Mouse (Mus musculus): ENCODE results near the gene Endod1. TPM values are rescaled to one million over a fixed set of nuclear protein-coding genes. Genes with fewer than 3 reads are reported as not detected.
A peak's percentile ranks its signal among the peaks of the same experiment; 100 is the strongest.
"Not testable (repeated sequence)": the region's sequence is repeated elsewhere in the genome, so short reads cannot be mapped to it uniquely, and the experiment has no call there.

The Endod1 gene
- polyA plus RNA-seq, 1 experiment: 13.0 TPM

DNA sequence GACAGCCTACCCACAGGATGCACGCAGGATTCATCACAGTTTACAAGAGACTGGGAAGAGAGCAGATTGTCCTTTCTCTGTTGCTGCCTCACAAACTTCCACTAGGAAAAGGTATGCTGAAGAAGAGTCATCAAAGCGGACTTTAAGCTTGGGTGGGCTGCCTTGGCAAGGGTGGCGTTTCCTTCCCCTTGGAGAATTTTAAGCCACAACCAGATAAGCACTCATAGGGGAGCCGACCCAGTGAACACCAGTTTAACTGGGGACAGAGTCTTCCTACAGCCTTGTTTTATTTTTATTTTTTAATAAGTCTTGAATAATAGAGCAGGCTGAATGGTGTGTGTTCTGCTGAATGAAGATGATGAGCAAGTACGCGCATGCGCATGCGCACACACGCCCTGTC, 16.6 kb downstream of the Endod1 start:
- H3K4me3 ChIP-seq (ENCODE audit: insufficient read depth, low read length): no peak overlapping the region
- peaks cover 14% of the 10 kb centered on the region for H3K4me1 ChIP-seq (ENCODE audit: control insufficient read depth, insufficient read depth, low read length)
- TF ChIP-seq POLR2A (IDR thresholded peaks at IDR 0.05; ENCODE audit: low read depth, low read length) (no peak), CTCF (IDR thresholded peaks at IDR 0.05; ENCODE audit: borderline replicate concordance, insufficient read depth, low read length) (no peak)
- no peak overlapping the region for H3K27ac ChIP-seq (ENCODE audit: insufficient read depth, low read length)

DNA sequence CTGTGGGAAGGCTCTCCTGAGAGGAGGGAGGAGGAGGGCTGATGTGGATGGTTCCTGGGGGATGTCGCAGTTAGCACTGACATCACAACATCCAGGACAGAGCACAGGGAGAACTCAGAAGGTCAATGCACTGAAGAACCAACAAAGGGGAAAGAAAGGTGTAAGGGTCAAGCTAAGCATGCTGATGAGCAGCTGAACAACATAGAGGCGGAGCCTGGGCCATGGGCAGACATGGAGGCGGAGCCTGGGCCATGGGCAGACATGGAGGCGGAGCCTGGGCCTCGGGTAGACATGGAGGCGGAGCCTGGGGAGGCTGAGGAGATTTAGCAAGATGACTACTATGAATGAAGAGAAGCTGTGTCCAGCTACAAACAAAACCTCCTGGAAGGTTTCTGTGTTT, 17.8 kb downstream of the Endod1 start:
- no peak overlapping the region for H3K27ac ChIP-seq (ENCODE audit: insufficient read depth, low read length)
- peaks cover 14% of the 10 kb centered on the region for H3K4me1 ChIP-seq (ENCODE audit: control insufficient read depth, insufficient read depth, low read length)
- TF ChIP-seq POLR2A (IDR thresholded peaks at IDR 0.05; ENCODE audit: low read depth, low read length) (no peak), CTCF (IDR thresholded peaks at IDR 0.05; ENCODE audit: borderline replicate concordance, insufficient read depth, low read length) (no peak)
- H3K4me3 ChIP-seq (ENCODE audit: insufficient read depth, low read length): no peak overlapping the region

DNA sequence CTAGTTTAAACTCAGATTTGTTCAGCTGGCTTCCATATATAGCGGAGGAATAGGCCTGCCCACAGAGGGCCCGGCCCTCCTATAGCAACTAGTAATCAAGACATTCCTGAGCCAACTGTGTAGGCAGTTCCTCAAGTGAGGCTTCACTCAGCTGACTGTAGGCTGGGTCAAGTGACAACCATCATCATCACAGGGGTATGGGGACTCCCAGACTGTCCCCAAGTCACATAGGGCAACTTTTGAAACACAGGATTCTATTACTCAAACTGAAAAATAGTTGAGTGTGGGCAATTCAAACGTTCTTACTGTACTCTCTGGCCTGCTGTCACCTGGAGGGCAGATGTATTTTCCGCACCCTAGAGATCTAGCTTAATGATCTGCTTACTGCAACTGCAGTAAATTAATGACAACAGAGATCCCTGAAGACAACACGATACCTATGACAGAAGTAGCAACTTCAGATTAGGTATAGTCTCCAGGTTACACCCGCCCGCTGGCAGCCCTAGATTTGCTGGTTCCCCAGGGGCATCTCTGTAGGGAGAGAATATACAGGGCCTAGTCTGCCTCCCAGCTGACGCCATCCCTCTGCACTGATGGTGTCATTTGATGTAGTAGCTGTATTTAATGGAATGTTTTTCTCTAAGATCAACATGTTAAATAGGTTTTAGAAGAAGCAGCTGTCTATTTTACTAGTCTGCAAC, 19.1 kb downstream of the Endod1 start:
- H3K27ac ChIP-seq (ENCODE audit: insufficient read depth, low read length): no peak overlapping the region
- peaks cover 9% of the 10 kb centered on the region for H3K4me1 ChIP-seq (ENCODE audit: control insufficient read depth, insufficient read depth, low read length)
- no peak overlapping the region for H3K4me3 ChIP-seq (ENCODE audit: insufficient read depth, low read length)
- TF ChIP-seq POLR2A (IDR thresholded peaks at IDR 0.05; ENCODE audit: low read depth, low read length) (no peak), CTCF (IDR thresholded peaks at IDR 0.05; ENCODE audit: borderline replicate concordance, insufficient read depth, low read length) (no peak)

DNA sequence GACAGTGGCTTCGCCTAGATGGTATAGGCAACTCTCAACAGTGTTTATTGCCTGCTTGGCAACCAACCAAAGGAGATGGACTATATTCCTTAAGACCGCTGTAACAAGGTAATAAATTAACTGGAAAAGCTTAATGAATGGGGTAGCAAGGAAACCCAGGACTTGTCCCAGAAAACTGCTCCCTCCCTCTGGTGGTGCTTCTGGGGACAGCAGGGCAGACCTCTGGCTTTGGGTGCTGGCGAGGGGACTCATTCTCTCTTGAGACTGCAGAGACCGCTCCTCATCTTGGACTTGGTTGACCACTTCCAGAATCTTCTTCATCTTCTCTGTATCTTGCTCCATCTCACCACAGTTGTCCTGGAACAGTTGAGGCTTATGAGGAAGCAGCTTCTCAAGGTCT, 24.3 kb downstream of the Endod1 start:
- Histone ChIP-seq H3K4me3 (ENCODE audit: insufficient read depth, low read length) (no peak overlapping the region), H3K27ac (ENCODE audit: insufficient read depth, low read length) (no peak overlapping the region), H3K4me1 (ENCODE audit: control insufficient read depth, insufficient read depth, low read length) (no peaks in the 10 kb centered on the region)
- no peak for TF ChIP-seq CTCF (IDR thresholded peaks at IDR 0.05; ENCODE audit: borderline replicate concordance, insufficient read depth, low read length)
- TF ChIP-seq POLR2A (IDR thresholded peaks at IDR 0.05; ENCODE audit: low read depth, low read length): no peak

DNA sequence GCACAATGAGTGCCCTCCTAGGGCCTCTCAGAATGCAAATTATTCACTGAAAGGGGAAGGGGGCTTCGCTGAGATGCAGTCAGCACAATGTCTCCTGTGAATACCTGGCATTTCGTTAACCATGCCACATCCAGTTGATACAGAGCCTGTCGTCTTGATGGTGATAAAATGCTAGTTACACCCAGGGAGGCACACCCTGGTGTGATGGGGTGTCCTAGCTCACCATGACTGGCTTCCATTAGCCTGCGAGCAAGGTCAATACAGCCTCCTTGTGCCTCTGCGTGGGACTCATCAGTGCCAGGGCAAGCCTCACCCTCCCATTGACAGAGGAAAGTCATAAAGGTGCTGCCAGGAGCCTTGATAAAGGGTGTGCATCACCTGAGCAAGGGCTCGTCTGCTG, 26.5 kb downstream of the Endod1 start:
- TF ChIP-seq CTCF (IDR thresholded peaks at IDR 0.05; ENCODE audit: borderline replicate concordance, insufficient read depth, low read length) (no peak), POLR2A (IDR thresholded peaks at IDR 0.05; ENCODE audit: low read depth, low read length) (no peak)
- Histone ChIP-seq H3K4me1 (ENCODE audit: control insufficient read depth, insufficient read depth, low read length) (no peaks in the 10 kb centered on the region), H3K4me3 (ENCODE audit: insufficient read depth, low read length) (no peak overlapping the region), H3K27ac (ENCODE audit: insufficient read depth, low read length) (no peak overlapping the region)

DNA sequence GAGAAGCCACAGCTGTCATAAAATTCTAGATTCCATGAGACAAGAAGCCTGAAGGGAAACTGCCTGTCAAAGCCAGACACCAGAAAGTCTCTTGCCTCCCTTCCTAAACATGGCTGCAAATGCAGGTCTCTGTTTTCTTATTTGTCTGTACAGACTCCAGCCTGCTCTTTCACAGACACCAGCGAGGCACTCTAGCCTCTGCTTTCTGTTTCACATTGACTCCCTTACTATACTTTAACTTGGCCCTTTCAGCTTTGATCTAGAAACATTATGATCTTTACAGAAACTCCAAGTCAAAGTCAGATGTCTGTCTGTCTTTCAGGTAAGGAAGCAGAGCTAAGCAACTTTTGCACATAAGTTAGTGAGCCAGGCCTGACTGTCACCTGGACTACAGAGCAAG, 29.0 kb downstream of the Endod1 start:
- TF ChIP-seq CTCF (IDR thresholded peaks at IDR 0.05; ENCODE audit: borderline replicate concordance, insufficient read depth, low read length) (no peak), POLR2A (IDR thresholded peaks at IDR 0.05; ENCODE audit: low read depth, low read length) (no peak)

DNA sequence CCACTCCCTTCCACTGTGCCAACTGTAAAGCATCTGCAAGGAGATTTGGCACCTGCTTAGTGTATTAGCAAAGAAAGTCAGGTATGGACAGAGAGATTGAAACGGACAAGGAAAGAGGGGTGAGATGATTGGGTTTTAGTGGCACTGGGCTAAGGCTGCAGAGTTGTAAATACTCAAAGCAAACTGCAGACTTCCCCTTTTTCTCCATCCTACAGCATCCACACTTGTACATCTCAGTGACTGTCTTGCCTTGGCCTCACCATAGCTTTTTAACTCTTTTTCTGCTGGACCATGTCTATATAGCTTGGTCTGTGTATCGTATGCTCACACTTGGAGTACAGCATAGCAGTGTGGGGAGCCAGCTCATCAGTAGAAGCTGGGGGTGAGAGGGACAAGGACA, 30.5 kb downstream of the Endod1 start:
- no peak overlapping the region for H3K27ac ChIP-seq (ENCODE audit: insufficient read depth, low read length)
- H3K4me3 ChIP-seq (ENCODE audit: insufficient read depth, low read length): no peak overlapping the region
- no peaks in the 10 kb centered on the region for H3K4me1 ChIP-seq (ENCODE audit: control insufficient read depth, insufficient read depth, low read length)
- no peak for TF ChIP-seq CTCF (IDR thresholded peaks at IDR 0.05; ENCODE audit: borderline replicate concordance, insufficient read depth, low read length)
- TF ChIP-seq POLR2A (IDR thresholded peaks at IDR 0.05; ENCODE audit: low read depth, low read length): no peak

More for the DNA sequence above, 29.0 kb downstream of the Endod1 start:
- Histone ChIP-seq H3K4me3 (ENCODE audit: insufficient read depth, low read length) (no peak overlapping the region), H3K27ac (ENCODE audit: insufficient read depth, low read length) (no peak overlapping the region), H3K4me1 (ENCODE audit: control insufficient read depth, insufficient read depth, low read length) (no peaks in the 10 kb centered on the region)

DNA sequence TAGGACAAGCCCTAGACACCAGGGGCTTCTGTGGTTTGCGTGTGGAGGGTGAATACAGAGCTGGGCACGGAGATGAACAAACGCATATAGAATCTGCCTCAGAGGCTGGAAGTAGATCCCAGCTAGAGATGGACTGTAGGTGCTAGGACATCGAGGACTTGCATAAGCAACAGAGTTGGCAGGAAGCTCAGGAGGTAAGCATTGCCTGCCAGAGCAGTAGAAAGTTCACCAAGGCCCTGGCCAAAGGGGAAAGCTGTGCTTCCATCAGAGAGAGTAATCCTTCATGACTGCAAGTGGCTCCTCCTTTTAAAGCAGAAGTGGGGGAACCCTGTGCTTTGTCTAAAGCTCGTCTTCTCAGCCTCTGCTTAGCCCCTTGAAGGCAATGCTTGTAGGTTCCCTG, 31.9 kb downstream of the Endod1 start:
- Histone ChIP-seq H3K4me1 (ENCODE audit: control insufficient read depth, insufficient read depth, low read length) (no peaks in the 10 kb centered on the region), H3K27ac (ENCODE audit: insufficient read depth, low read length) (no peak overlapping the region), H3K4me3 (ENCODE audit: insufficient read depth, low read length) (no peak overlapping the region)
- TF ChIP-seq CTCF (IDR thresholded peaks at IDR 0.05; ENCODE audit: borderline replicate concordance, insufficient read depth, low read length): no peak
- TF ChIP-seq POLR2A (IDR thresholded peaks at IDR 0.05; ENCODE audit: low read depth, low read length): no peak

DNA sequence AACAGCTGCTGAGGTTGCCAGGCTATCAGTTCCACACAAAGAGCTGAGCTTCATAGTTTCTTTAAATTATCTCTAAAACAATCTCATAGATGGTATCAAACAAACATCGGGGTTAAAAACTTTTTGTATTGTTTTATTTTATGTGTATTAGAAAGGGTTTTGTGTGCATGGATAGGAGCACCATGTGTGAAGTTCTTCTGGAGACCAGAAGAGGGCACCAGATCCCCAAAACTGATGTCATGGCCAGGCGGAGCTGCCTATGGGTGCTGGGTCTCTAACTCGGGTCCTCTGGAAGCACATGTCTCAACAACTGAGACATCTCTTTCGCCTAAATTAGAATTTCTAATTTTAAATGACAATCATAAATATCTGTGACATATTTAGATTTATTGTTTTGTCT, 32.9 kb downstream of the Endod1 start:
- Histone ChIP-seq H3K27ac (ENCODE audit: insufficient read depth, low read length) (no peak overlapping the region), H3K4me3 (ENCODE audit: insufficient read depth, low read length) (no peak overlapping the region), H3K4me1 (ENCODE audit: control insufficient read depth, insufficient read depth, low read length) (no peaks in the 10 kb centered on the region)
- TF ChIP-seq CTCF (IDR thresholded peaks at IDR 0.05; ENCODE audit: borderline replicate concordance, insufficient read depth, low read length) (peak; percentile 23; the same call in 1 of the 2 replicates), POLR2A (IDR thresholded peaks at IDR 0.05; ENCODE audit: low read depth, low read length) (no peak)

DNA sequence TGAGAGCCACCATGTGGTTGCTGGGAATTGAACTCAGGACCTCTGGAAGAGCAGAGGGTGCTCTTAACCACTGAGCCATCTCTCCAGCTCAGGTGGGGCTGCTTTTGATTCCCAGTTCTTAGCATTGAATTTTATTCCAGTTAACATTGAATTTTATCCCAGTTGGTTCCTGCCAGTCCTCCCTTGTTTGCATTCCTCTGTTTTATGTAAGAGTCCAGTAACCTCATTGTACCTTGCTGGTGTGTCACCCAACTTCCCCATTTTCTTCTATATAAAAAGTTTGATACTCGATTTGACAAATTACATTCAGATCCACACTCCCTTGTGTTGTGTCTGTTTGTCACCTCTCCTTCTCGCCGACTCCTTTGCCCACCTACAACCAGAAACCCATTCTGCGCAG, 35.4 kb downstream of the Endod1 start:
- H3K4me3 ChIP-seq (ENCODE audit: insufficient read depth, low read length); H3K4me1 ChIP-seq (ENCODE audit: control insufficient read depth, insufficient read depth, low read length); H3K27ac ChIP-seq (ENCODE audit: insufficient read depth, low read length): not testable (repeated sequence)
